8 mouse cellular contexts compared by ENCODE assay signal in the genomic region with DNA sequence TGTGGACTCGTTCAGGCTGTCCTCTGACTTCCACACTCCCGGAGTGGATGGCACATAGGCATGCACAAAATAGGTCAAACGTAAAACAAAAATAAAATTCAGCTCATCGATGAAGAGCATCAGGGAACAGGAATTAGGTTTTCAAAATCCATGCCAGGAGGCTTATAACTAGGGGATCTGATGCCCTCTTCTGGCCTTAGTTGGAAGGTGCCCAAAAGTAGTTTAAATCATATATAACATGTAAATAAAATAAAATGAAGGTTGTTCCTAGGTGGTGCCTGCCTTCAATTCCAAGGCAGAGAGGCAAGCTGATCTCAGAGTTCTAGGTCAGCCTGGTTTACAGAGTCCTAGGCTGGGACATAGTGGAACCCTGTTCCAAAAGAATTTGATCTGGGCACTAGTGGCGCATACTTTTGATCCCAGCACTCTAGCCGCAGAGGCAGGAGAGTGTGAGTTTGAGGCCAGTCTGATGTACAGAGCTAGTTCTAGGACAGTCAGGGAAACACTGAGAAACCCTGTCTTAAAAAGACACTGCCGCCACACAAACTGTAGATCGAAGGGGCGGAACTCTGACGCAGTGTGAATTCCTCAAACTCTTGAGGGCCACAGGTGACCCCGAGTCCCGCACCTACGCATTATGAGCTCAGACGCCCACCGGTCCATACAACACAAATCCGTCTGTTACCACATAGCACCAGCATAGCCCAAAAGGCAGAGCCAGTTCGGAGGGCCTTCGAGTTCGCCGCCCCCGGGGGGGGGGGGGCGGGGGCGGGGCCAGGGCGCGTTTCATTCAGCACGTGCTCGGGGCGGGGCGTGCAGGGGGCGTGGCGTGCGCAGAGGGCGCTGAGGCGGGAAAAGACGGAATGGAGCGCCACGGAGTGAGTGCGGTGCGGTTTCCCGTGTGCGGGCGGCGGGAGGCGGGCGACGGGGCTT. TPM values are rescaled to one million over a fixed set of nuclear protein-coding genes. Genes with fewer than 3 reads are reported as not detected.
DNase-seq lines count a peak whose midpoint lies in the region; ATAC-seq and TF ChIP-seq lines count a peak whose summit lies in the region.

TSS of gene Syce2 (plus strand) at position 736 of the 933 bp plus-strand sequence.

- H3K9ac ChIP-seq in embryonic facial prominence, embryonic 13.5 days = peak within 1 kb of the TSS; percentile 74
- H3K9ac ChIP-seq in heart, embryonic 13.5 days = peak within 1 kb of the TSS; percentile 80
- peak within 1 kb of the TSS; percentile 72 for H3K9ac ChIP-seq in kidney, embryonic 16.5 days (replicated peaks; ENCODE audit: low read length)
- peak within 1 kb of the TSS; percentile 60 for H3K9ac ChIP-seq in liver, embryonic 15.5 days
- peak within 1 kb of the TSS; percentile 64 for H3K9ac ChIP-seq in stomach, postnatal 0 days (ENCODE audit: low read length)

- ATAC-seq in CD4-positive, CD25-positive, alpha-beta regulatory T cell, adult 4 months = peak; percentile 76
- peak; percentile 32 for ATAC-seq in embryonic facial prominence, embryonic 13.5 days (ENCODE audit: insufficient number of reproducible peaks, insufficient read depth, low FRiP score, low TSS enrichment, low read depth)
- peak; percentile 72 for ATAC-seq in heart, embryonic 13.5 days (ENCODE audit: extremely low read depth, insufficient number of reproducible peaks, low FRiP score, low TSS enrichment)
- peak; percentile 60; the same call in 1 of the 2 replicates for ATAC-seq in kidney, embryonic 16.5 days (ENCODE audit: low FRiP score, low TSS enrichment)
- peak; percentile 76 for ATAC-seq in liver, embryonic 15.5 days (ENCODE audit: insufficient read depth)
- peak; percentile 61 for ATAC-seq in stomach, postnatal 0 days (ENCODE audit: low FRiP score, low TSS enrichment)

- H3K4me2 ChIP-seq in embryonic facial prominence, embryonic 13.5 days = peak within 1 kb of the TSS; percentile 96
- peak within 1 kb of the TSS; percentile 98 for H3K4me2 ChIP-seq in heart, embryonic 13.5 days
- peak within 1 kb of the TSS; percentile 98 for H3K4me2 ChIP-seq in kidney, embryonic 16.5 days (replicated peaks; ENCODE audit: low read depth, low read length)
- peak within 1 kb of the TSS; percentile 99 for H3K4me2 ChIP-seq in liver, embryonic 15.5 days
- peak within 1 kb of the TSS; percentile 99 for H3K4me2 ChIP-seq in stomach, postnatal 0 days (replicated peaks; ENCODE audit: low read depth)

- H3K4me1 ChIP-seq in embryonic facial prominence, embryonic 13.5 days = peaks cover 16% of the 10 kb centered on the region
- H3K4me1 ChIP-seq in heart, embryonic 13.5 days = peaks cover 16% of the 10 kb centered on the region
- peaks cover 11% of the 10 kb centered on the region for H3K4me1 ChIP-seq in kidney, embryonic 16.5 days (ENCODE audit: insufficient read depth, low read length)
- H3K4me1 ChIP-seq in liver, embryonic 15.5 days (replicated peaks) = peaks cover 40% of the 10 kb centered on the region
- peaks cover 5% of the 10 kb centered on the region for H3K4me1 ChIP-seq in stomach, postnatal 0 days (replicated peaks; ENCODE audit: control insufficient read depth, insufficient read depth)

- DNase-seq in adrenal gland, postnatal 36 days = peak; percentile 89 to 94
- peak; percentile 79 for DNase-seq in neural tube, embryonic 10.5 days (ENCODE audit: extremely low spot score, low spot score)
- DNase-seq in stomach, postnatal 0 days (ENCODE audit: low spot score) = peak; percentile 89

- TF ChIP-seq EP300 in stomach, postnatal 0 days (optimal IDR thresholded peaks at IDR 0.05) = no peak

- peak; percentile 60 for TF ChIP-seq CTCF in stomach, postnatal 0 days (IDR thresholded peaks at IDR 0.05; ENCODE audit: low read depth)

- WGBS in embryonic facial prominence, embryonic 13.5 days = 13% methylated on average over 45 of the region's 46 CpGs
- 11% methylated on average over 44 of the region's 46 CpGs for WGBS in heart, embryonic 13.5 days
- 16% methylated on average over 40 of the region's 46 CpGs for WGBS in kidney, embryonic 16.5 days
- 6% methylated on average over 46 of the region's 46 CpGs for WGBS in liver, embryonic 15.5 days (ENCODE audit: insufficient replicate concordance)
- 14% methylated on average over 34 of the region's 46 CpGs for WGBS in stomach, postnatal 0 days

- H3K36me3 ChIP-seq in embryonic facial prominence, embryonic 13.5 days = peaks cover 32% of the 10 kb centered on the region
- peaks cover 36% of the 10 kb centered on the region for H3K36me3 ChIP-seq in heart, embryonic 13.5 days
- H3K36me3 ChIP-seq in kidney, embryonic 16.5 days (ENCODE audit: insufficient read depth, low read length) = peaks cover 32% of the 10 kb centered on the region
- peaks cover 39% of the 10 kb centered on the region for H3K36me3 ChIP-seq in liver, embryonic 15.5 days (replicated peaks)
- H3K36me3 ChIP-seq in stomach, postnatal 0 days (ENCODE audit: control insufficient read depth, insufficient read depth, low read length) = peaks cover 22% of the 10 kb centered on the region

- peak within 1 kb of the TSS; percentile 54 for H3K4me3 ChIP-seq in embryonic facial prominence, embryonic 13.5 days
- H3K4me3 ChIP-seq in heart, embryonic 13.5 days = peak within 1 kb of the TSS; percentile 59
- H3K4me3 ChIP-seq in kidney, embryonic 16.5 days (ENCODE audit: low read length) = peak within 1 kb of the TSS; percentile 53
- H3K4me3 ChIP-seq in liver, embryonic 15.5 days (replicated peaks) = peak within 1 kb of the TSS; percentile 66
- H3K4me3 ChIP-seq in stomach, postnatal 0 days (ENCODE audit: low read depth, low read length) = peak within 1 kb of the TSS; percentile 46

- H3K27me3 ChIP-seq in embryonic facial prominence, embryonic 13.5 days = no peaks in the 10 kb centered on the region
- H3K27me3 ChIP-seq in heart, embryonic 13.5 days (replicated peaks) = no peaks in the 10 kb centered on the region
- H3K27me3 ChIP-seq in kidney, embryonic 16.5 days (ENCODE audit: insufficient read depth, low read length) = no peaks in the 10 kb centered on the region
- H3K27me3 ChIP-seq in liver, embryonic 15.5 days = no peaks in the 10 kb centered on the region
- H3K27me3 ChIP-seq in stomach, postnatal 0 days (ENCODE audit: control insufficient read depth, insufficient read depth, low read length) = no peaks in the 10 kb centered on the region

- no peaks in the 10 kb centered on the region for H3K9me3 ChIP-seq in embryonic facial prominence, embryonic 13.5 days
- H3K9me3 ChIP-seq in heart, embryonic 13.5 days = no peaks in the 10 kb centered on the region
- H3K9me3 ChIP-seq in kidney, embryonic 16.5 days (ENCODE audit: low read length) = no peaks in the 10 kb centered on the region
- H3K9me3 ChIP-seq in liver, embryonic 15.5 days (replicated peaks) = no peaks in the 10 kb centered on the region
- no peaks in the 10 kb centered on the region for H3K9me3 ChIP-seq in stomach, postnatal 0 days (ENCODE audit: control insufficient read depth, low read length)

- peak within 1 kb of the TSS; percentile 8; the same call in 1 of the 2 replicates for H3K27ac ChIP-seq in embryonic facial prominence, embryonic 13.5 days
- H3K27ac ChIP-seq in heart, embryonic 13.5 days (replicated peaks) = no peak within 1 kb of the TSS
- H3K27ac ChIP-seq in kidney, embryonic 16.5 days (ENCODE audit: low read length) = no peak within 1 kb of the TSS; the same call in 1 of the 2 replicates
- H3K27ac ChIP-seq in liver, embryonic 15.5 days (replicated peaks) = peak within 1 kb of the TSS; percentile 84
- no peak within 1 kb of the TSS; the same call in 1 of the 2 replicates for H3K27ac ChIP-seq in stomach, postnatal 0 days (replicated peaks)

RNA-seq across cellular contexts. Expression of gene Syce2, which starts in this region (rescaled TPM):
- polyA plus RNA-seq in CD4-positive, CD25-positive, alpha-beta regulatory T cell, adult 4 months (2017; shearing (Covaris generic)) = 1 to 10 TPM; 6.5 to 9.0 TPM
- 10 to 100 TPM in 1 of 2 experiments, 1 to 10 TPM in 1; 8.7 to 11.5 TPM for total RNA-seq in adrenal gland, postnatal 36 days (2021)
- polyA plus RNA-seq in embryonic facial prominence, embryonic 13.5 days (2015; fragmentation: Nextera tagmentation; extraction: Ambion mirVana) = 101 and 111 TPM in 2 replicates
- polyA plus RNA-seq in heart, embryonic 13.5 days (2015; fragmentation: Nextera tagmentation; extraction: Ambion mirVana) = 37.2 and 38.5 TPM in 2 replicates
- polyA plus RNA-seq in kidney, embryonic 16.5 days (2015; fragmentation: Nextera tagmentation; extraction: Ambion mirVana) = 60.7 and 61.3 TPM in 2 replicates
- 50.1 and 55.0 TPM in 2 replicates for polyA plus RNA-seq in liver, embryonic 15.5 days (2015; fragmentation: Nextera tagmentation; extraction: Ambion mirVana)
- 25.0 and 27.3 TPM in 2 replicates for polyA plus RNA-seq in stomach, postnatal 0 days (2015; fragmentation: Nextera tagmentation; extraction: Ambion mirVana)

Comparison
In these comparisons a context has a peak if more than half of its experiments do, and no peak if none do; other contexts are left out.
1. H3K27ac ChIP-seq: peak in embryonic facial prominence, embryonic 13.5 days (single experiment) and liver, embryonic 15.5 days (single experiment); none in heart, embryonic 13.5 days (single experiment), kidney, embryonic 16.5 days (single experiment) and stomach, postnatal 0 days (single experiment).
2. Peak in every context shown above with its lines, with median percentiles within 50 percentile points of each other: ATAC-seq, DNase-seq, H3K4me2 ChIP-seq, H3K4me3 ChIP-seq and H3K9ac ChIP-seq.